Mouse (Mus musculus): ENCODE measurements at regions not wholly inside any gene's neighbourhood (a gene's known extent, or its start where the extent isn't known, plus 50 kb on each side); places are given as distances from the start of the nearest gene placed in this dataset.
"Not testable (repeated sequence)": the region's sequence is repeated elsewhere in the genome, so short reads cannot be mapped to it uniquely, and the experiment has no call there.

DNA sequence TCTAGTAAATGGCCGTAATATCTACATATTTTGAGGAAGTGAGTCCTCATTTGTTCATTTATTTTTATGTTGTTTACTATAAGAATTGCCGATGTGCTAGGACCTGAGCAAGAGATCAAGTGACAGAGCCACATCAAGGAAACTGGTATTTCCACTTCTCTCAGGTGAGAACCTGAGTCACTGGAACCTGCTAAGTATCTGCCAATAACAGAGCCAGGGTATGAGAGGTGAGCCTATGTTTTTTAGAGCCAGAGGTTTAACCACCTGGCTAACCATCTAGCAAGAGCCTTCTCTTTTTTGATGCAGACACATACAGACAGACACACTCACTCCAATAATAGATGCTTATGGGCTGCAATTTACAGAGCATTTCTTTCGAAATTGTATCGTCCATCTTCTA, 101.2 kb upstream of the Fam78b start:
- in situ Hi-C loops (cut with MboI, MseI) = no loop called here

DNA sequence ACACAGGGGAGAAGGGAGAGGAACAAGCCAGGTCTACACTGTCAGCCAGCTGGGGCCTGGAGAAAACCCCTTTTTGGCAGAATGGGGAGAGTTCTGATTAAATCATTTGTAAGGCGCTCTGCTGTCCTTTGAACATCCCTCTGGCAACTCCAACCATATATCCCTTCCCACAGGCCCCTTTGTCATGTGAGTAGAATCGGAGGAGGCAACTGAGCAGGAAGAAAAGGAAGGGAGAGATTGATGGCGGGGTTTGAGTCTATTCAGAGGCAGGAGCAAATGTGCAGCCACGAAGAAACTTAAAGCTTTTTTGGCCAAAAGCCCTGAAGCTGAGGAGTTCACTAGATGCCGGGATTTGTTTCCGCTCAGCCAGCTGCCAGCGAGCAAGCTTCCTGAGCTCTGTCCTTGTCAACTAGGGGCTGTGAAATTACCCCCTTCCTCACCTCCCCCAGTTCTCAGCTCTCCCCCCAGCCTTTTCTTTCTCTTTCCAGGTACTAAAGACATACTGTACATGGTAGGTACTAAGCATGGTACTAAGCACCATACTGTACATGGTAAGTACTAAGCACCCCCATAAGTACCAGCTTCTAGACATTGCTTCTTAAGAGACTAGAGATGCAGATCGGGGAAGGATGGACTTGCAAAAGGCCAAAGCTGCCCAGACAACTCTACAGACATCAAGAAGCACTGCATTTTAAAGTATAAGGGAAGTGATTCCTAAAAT, 100.6 kb upstream of the Fam78b start:
- in situ Hi-C loops (cut with MboI, MseI) = no loop called here

DNA sequence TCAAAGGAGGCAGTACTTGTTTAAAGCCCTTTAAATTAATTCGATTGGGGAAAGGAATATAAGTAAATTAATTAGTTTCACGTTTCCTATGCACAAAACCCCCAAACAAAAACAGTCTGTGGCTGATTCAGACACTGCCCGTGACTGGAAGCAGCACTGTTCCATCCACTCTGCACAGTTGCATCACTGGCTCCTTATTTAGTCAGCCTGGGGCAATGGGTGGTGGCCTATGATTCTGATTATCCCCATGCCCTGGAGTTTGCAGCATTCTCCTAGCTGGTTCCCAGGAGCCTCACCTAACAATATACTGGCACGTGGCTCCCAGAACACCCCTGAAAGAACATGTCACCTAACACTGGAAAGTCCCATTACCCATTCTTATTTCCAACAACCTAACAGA, 99.6 kb upstream of the Fam78b start:
- in situ Hi-C loops (cut with MboI, MseI) = no loop called here

DNA sequence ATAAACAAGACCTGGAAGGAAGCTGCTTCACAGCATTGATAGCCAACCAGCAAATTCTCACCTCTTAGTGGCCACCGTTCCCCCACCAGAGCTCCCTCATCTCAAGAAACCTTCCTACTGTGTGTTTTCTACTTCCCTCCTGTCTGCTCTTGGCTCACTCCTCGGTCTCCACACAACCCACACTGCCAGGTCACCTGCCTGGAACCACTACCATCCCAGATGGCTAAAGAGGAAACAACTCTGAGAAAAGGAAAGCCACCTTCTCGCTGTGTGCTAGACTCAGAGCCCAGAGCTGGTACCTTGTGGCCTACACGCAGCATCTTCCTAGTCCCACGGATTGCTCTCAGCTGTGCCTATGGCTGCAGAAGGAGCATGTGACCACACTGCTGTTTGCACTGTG, 97.8 kb upstream of the Fam78b start:
- in situ Hi-C loops (cut with MboI, MseI) = no loop called here

DNA sequence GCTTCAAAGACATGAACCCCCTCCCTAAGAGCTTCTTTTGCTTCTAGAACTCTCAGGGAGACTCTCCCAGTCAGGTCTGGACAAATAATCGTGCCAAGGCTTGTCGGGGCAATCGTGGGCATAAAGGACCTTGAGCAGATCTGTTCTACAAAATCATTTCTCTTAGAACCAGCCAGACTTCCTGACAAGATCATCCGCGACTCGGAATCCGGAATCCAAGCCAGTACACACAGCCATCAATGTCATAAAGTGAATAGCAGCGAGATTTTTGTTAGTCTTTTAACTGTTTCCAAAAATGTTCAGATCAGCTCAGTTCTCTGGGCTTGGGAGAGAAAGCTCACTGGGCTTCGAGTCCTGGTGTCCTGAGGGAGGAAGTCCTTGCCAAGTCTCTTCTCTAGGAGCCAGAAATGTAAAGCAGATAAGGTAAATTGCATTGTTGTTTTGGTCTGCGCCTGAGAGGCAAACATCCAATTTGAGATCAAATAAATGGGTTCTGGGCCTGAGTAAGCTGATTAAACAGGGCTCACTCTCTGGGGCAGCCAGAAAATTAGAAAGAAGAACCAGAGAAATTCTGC, 92.9 kb upstream of the Fam78b start:
- in situ Hi-C loops (cut with MboI, MseI) = no loop called here

DNA sequence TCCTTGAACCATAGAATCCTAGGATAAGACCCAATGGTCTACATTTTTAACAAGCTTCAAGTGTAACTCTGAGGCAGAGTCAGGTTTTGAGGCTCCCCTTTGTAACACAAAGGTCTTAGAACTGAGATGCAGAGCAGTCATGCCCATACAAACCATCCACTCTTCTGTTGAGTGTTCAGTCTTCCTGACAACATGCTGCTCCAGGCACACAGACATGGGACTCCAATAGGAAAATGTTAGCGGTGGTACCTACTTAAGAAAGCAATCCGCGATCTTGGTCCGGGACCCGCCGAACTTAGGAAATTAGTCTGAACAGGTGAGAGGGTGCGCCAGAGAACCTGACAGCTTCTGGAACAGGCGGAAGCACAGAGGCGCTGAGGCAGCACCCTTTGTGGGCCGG, 89.0 kb upstream of the Fam78b start:
- in situ Hi-C loops (cut with MboI, MseI) = not testable (repeated sequence)

DNA sequence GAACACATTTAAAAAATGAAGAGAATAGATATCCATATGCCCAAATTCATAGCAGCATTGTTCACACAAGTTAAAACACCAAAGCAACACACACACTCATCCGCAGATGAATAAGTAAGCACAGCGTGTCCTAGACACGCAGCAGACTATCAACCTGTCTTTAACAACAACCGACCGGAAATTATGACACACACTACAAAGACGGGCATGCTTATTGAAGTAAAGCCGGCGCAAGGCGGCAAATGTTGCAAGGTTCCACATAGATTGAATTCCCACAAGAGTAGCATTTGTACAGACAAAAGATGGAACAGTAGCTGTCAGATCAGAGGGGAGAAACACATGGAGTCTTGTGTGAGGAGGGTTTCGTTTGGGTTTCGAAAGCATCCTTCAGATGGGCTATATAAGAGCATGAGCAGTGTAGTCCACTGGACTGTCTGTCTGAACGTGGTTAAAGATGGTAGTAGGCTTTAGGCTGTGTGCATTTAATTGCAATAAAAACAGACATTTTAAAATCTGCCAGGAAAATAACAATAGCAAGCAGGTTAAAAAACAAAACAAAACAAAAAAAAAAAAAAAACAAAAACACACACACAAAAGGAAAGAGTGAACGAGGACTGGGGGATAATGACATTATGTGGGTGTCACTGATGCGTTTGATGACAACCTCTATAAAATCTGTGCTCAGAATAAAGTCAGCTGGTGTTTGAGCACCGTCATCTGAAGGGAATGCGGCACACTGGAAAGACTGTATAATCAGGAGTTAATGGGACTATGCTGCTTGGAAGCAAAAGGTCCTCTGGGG, 78.1 kb upstream of the Fam78b start:
- in situ Hi-C loops (cut with MboI, MseI) = no loop called here

DNA sequence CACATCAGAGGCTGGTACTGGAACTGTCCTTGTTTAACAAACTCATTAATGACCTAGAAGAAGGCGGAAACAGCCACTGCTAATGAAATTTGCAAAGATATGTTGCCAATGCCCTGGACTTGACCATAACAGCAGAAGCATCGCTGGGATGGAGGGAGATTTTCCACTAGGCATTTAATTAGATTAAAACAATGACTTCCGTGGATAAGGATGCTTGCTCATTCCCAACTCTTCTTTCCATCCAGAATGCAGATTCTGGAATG, 77.6 kb upstream of the Fam78b start:
- in situ Hi-C loops (cut with MboI, MseI) = no loop called here

DNA sequence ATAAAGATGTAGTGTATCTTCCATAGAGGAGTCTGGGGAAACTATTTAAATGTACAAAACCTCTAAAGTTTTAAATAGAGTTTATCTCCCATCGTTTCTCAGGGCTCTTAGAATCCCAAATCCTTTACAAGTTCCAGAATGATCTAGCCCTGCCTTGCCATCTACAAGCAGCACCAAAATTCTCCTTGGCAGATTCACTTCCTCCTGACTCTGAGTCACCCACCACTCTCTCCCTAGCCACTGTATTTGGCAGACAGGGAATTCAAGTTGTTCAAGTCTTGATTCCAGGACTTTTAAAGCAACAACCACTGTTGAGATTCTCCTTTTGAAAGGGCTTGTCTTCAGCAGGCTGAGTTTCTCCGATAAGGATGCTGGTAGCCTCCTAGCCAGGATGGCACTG, 77.1 kb upstream of the Fam78b start:
- in situ Hi-C loops (cut with MboI, MseI) = no loop called here

DNA sequence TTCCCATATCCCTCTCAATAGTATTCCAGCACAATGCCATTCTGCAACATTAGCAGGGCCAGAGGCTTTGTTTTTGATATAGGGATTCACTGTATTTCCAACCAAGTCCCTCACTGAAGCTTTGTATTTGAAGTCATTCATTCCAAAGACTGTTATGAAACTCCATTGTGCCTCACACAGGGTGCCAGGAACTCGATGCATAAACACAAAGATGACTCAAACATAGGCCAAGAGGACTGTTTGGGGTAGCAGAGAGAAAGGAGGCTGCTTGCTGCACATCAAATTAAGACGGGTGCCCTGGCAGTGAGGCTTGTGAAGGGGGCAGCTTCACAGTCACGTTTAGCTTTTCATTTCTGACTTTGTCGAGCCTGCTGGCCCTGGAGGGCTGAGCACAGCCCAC, 75.1 kb upstream of the Fam78b start:
- in situ Hi-C loops (cut with MboI, MseI) = no loop called here

DNA sequence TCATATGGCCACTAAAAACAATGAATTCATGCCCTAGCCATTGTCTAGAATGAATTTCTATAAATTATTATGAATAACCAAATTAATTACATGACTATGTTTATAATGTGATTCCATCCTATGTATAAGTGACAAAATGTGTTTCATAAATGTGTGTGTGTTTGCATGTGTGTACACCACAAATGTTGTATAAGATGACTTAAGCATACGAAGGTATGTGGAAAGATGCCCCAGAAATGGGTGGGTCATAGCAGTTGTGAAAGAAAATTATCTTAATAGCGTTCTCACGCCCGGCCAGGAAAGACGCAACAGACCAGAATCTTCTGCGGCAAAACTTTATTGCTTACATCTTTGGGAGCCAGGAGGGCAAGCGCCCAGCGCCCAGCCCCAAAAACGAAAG, 61.5 kb upstream of the Fam78b start:
- in situ Hi-C loops (cut with MboI, MseI) = not testable (repeated sequence)

DNA sequence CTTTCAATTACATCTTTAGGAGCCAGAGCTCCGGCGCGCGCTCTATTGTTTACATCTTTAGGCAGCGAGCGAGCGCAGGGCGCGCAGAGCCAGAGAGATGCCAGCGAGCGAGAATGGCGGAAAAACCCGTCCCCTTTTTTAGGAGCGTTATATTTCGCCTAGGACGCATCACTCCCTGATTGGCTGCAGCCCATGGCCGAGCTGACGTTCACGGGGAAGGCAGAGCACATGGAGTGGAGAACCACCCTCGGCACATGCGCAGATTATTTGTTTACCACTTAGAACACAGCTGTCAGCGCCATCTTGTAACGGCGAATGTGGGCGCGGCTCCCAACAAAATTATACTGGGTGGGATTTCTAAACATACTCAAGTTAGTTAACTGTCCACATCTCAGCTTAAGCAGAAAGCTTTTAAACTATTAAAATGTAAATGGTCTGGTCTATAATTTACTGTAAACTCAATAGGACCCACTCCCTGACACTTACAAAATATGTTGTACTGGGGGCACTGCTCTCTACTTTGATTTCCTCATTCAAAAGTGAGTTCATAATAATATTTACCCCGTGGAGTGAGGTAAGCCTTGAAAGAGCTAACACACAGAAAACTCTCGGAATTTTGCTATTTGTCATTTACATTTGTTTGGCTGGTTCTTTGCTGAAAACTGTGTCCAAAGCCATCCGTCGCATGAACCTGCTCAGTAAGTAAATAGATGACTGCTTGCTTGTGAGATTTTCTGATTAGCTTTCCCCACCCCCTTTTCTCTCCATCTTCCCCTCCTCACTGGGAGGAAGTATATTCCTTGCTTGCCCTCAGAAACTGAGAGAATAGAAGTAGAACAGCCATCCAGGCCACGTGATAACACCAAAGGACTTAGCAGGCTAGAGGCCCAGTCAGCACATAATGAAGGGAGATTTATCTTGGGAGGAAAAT, 60.8 kb upstream of the Fam78b start:
- in situ Hi-C loops (cut with MboI, MseI) = not testable (repeated sequence)

DNA sequence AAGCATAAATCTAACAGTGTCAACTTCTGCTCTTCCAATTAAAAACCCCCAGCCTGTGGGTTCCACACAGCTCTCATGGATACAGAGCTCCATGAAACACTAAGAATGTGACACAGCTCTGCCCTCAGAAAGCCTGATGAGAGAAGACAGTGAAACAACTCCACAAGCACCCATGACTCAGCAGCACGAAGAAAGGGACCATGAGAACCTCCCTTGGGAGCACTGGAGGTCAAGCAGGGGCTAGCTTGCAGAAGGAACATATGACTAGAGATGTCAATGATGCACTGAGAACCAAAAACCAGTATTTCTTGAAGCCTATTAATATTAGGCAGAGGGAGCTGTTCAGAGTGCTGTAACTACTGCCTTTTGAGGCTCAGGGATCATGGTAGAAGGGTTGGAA, 59.0 kb upstream of the Fam78b start:
- in situ Hi-C loops (cut with MboI, MseI) = no loop called here

DNA sequence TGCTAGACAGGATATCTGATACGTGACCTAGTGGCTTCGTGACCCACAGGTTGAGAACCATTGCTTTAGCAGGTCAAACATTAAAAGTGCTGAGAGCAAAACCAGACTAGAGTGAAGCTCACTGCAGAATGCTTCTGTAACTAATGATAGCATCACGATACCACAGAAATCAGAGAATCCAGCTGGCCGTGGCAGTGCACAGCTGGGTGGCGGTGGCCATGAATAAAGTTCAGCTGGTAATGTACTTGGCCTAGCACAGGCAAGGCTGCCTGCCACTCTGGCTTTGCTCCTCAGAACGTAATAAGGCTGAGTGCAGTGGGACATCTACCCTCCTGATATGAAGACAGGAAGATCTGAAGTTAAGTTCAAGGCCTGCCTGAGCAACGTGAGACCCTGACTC, 56.7 kb upstream of the Fam78b start:
- in situ Hi-C loops (cut with MboI, MseI) = no loop called here

DNA sequence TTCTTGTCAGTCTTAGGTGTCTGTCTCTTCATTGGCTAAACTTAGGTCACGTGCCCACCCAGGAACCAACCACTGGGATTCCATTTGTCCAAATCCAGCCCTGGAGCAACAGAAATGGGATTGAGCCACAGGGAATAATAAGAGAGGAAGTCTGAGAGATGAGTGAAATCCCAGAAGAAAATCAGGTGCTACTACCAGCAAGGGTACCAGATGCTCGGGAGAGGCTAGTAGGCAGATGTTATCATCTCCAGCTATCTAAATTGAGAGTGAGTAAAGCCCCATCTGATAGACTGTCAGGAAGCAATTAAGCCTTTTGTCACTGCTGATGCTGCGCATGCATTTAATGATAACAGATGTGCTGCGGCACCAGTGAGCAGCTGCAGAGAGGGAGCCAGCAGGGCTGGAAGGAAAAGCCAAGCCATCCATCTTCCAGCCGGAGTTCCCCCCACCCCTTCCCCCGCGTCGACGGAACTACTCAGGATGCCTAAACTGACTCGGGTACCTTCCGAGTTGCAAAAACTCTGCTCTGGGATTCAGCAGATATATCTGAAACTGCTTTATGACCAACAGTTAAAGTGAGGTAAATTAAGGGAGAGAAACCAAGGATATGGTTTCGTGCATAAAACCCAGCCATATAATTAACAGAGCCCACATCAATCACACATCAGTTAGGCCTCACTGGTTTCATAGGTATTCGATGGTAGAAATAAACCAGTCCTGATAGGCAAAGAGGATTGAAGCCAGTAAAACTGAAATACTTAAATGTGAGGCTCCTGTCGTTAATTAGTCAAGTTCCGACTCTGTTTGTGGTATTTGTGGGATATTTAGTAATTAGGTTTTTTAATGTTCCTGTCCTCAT, 53.1 kb upstream of the Fam78b start:
- in situ Hi-C loops (cut with MboI, MseI) = no loop called here
